Mouse (Mus musculus) adrenal gland, postnatal 10 days (tissue): ENCODE measurements around the gene Limd1. TPM values are rescaled to one million over a fixed set of nuclear protein-coding genes. Genes with fewer than 3 reads are reported as not detected.

ENCODE experiments used
- DNase-seq: peaks from one replicate; pipeline ENCODE4 v3.0.0; 2021; ENCODE audit warnings: mixed read lengths
- total RNA-seq, 2 experiments: library from RNA; stranded (reverse); gene quantifications; 2 replicates each; pipeline ENCODE4 v1.2.3; 2021

Limd1 gene
- total RNA-seq, 2 experiments from 2014 or later = 31.8 to 35.9 TPM

DNA sequence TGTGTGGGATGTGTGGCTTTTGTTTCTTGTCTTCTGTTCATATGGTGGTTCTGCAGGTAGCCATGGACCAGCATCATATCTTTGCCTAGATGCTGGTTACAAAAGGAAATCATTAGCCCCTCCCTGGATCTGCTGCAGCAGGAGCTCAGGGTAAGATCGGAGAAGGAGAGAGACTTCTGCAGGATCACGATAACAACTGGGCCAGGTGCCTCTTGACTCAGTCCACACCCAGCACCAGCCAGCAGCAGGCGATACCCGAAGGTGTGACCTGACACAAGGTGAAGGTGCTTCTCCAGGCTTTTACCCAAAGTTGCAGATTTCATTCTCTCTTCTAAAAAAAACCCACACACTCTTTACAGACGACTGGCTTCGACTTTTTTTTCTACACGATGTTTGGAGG lies 2.6 kb downstream of the Limd1 start:
- DNase-seq = no peak

DNA sequence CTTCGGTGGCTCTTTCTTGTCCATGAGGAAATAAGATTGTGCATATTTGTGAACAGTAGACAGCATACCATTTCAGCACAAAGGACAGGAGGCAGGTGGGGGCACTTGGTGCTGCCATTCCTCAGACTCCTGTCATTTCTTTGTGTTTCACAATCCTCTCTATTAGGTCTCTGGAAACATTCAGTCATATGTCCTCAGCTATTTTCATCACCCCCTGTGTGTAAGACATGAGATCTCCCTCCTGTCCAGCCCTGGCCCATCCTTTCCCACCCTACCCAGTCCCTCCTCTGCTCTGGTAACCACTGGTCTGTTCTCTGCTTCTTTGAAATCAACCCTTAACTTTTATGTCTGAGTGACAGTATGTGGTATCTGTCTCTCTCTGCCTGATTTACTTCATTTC lies 5.1 kb downstream of the Limd1 start:
- no peak for DNase-seq

GRCm38 (mm10) chr9:123484830-123485229 lies 6.3 kb downstream of the Limd1 start:
- no peak for DNase-seq

DNA sequence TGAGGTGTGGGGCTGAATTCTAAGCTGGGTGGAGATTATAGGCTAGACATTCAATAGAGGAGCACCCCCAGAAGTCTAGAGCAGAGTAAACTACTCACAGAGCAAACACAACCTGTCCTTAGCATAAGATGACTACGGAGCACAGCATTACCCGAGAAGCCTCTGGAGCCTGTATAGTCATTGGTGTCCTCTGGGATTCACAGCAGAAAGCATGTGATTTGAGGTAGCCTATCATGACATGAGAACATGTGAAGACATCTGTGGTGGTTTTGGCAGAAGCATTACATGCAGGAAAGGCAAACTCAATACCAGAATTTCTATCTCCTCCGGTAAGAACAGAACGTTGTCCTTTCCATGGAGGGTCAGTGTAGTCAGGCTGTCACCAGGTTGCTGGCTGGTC lies 7.1 kb downstream of the Limd1 start:
- no peak for DNase-seq

- no peak for DNase-seq
Observed at GRCm38 (mm10) chr9:123486635-123487034, 8.1 kb downstream of the Limd1 start.

DNA sequence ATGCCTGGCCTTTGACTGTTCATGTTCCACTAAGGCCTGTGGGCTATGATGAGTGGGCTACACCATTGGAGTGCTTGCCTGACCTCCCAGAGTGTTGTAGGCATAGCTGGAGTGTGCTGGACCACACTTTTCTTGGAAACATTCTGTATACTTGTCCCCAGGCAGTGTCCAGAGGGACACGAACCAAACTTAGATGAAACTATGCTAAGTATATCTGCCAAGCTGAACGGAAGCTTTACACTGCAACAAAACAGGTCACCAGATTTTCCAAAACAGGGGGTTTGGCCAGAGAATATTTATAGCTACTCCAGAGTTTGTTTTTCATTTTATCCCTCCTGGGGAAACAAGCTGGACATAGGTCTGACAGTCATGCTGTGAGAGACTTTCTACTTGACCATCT lies 10.6 kb downstream of the Limd1 start:
- no peak for DNase-seq

DNA sequence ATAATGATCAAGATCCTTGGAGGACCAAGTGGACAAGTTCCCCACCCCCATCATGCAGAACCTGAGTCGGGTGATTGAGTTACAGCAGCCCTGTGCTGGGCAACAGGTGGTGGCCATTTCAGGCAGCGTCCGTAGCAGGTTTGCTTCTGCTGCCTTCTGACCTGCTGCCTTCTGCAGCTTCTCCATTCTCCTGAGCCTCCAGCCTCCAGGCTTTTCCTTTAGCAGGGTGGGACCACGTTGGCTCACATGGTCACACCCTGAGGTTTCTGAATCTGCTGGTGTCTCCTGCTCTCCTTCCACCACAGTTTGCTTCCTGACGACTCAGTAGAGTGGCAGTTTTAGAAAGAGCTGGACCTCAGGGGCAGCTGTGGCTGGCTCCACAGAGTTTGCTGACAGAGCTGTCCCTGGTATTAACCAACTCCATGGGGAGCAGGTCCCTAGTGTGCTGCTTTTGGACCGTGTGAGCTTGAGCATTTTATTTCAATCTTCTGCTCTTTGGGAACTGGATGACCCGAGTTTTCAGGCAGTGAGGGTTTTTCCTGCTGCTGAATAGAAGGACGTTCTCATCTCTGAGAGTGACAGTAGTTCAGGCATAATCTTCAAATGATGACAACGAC lies 11.3 kb downstream of the Limd1 start:
- DNase-seq = peak; percentile 54

DNA sequence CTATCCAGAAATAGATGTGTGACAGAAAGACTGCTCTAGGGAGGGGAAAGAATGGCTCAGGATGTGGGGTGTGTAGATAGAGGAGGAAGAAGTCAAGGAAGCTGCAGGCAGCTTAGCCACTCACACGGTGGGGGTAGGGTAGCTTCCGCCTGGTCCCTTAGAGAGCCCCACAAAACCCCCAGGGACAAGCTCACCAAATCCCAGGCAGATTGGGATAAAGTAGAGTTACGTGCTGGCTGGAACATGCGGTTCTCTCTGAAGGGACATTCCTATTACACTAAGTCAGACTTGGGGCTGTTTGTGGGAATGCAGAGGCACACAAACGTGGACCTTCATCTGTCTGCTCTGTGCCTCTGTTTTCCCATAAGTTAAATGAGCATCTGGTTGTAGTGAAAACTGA lies 12.4 kb downstream of the Limd1 start:
- no peak for DNase-seq

DNA sequence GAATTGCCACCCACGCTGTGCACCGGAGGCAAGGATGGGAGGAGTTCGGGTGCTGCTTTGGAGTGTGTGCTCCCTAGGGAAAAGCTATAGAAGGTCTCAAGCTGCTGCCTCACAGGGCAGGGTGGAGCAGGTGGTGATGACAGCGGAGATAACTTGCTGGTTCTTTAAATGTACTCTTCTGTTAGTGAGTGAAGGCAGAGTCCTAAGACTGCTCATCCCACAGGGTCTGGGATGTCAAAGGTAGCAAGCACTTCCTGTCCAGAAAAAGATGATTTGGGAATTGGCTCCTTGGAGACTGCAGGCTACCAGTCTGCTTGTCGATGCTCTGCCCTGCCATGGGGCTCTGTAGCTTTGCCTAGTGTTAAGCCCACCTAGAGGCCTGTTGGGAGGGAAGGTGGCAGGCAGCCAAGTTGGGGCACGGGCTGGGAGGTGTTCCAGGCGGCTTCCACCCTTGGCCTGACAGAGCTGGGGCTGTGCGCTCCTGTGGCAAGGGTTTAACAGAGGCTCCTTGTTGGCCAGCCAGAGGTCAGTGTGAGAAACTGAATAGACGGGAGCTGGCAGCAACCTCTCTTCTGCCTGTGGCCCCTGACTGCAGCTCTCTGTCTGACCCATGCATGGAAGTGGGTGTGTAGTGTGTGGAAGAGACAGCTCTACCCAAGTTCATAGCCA lies 13.5 kb downstream of the Limd1 start:
- peak; percentile 47 for DNase-seq

- DNase-seq = no peak
Observed at GRCm38 (mm10) chr9:123496665-123497064, 18.2 kb downstream of the Limd1 start.

DNA sequence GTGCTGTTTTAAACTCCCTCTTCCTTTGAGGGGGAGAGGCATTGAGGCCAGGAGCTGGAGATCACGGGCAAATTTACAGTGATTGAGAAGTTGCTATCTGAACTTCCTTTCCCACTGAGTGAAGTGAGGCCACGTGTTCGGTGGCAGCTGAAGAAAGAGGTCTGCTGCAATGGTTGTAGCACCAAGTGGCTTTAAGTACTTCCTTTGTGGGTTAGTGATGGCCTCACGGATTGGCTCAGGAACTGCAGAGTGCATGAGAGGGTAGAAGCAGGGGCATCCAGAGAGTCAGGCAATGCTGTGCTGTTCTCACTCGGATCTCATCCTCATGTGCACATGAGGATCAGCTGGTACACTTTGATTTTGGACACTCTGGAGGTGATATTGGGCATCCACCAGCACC lies 19.4 kb downstream of the Limd1 start:
- DNase-seq = no peak

DNA sequence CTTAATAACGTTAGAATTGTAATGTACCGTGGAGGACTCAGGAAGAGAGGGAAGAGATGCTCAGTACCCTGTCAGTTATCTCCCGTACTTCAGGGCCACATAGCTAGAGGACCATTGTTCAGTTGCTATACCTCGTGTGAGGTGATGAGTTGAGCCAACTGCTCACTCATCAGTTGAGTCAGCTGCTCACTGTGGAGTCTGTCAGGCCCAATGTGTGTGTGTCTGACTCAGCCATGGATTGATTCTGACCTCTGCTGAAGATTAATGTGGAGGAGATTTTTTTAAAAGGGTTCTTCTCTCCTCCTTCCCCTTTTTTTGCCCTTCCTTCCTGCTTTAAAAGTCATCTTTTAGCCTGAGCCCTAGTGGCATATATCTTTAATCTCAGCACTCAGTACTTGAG lies 22.0 kb downstream of the Limd1 start:
- no peak for DNase-seq

GRCm38 (mm10) chr9:123503171-123503834 lies 24.8 kb downstream of the Limd1 start:
- no peak for DNase-seq

DNA sequence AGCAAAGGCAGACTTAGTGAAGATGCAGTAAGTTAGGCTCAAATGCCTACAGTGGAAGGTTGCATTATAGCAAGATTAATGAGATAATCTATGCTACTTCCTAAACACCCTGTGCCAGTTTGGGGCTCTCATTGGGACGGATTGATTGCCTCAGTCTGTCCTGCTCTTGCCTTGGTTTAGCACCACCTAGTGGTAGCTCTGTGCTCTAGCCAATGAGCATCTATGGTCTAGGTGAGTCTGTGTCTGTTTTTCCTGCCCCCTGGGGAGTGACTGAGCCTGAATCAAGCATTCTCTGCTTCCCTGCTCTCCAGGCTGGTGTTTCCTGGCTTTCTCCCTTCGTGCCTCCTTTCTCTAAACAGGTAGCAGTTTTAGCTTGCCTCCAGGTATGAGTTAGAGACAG lies 25.8 kb downstream of the Limd1 start:
- peak; percentile 63 for DNase-seq

GRCm38 (mm10) chr9:123505598-123505997 lies 27.1 kb downstream of the Limd1 start:
- no peak for DNase-seq

DNA sequence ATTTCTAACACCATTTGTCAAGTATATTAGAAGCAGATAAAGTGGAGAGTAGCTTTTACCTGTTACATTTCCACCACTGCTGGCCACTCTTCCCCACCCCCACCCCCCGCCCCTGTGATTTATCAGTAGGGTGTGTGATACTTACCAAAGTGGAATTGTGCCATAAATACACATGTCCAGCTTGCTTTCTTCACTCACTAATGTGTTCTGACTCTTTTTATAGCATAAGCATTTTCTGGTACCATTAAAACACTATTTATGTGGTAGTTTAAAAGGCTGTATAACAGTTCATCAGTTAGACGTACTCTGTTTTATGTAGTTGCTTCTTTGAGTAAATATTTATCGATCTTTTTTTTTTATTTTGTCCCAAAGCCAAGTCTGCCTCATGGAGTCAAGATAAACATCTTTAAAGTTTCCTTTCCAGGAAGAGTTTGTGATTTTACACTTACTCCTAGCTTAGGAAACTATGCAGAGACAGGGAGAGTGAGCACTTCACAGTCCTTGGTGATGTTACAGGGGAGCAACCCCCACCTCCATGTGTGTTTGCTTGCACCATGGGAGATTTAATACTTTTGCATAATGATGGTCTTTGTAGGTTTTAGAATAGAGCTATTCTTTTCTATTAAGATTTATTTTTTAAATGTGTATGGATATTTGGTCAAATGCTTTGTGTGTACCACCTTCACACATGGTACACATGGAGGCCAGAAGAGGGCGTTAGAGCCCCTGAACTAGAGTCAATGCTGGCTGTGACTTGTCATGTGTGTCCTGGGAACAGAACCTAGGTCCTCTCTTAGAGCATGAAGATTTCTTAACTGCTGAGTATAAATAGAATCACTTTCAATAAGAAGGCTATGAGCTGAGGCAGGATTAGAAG lies 28.0 kb downstream of the Limd1 start:
- no peak for DNase-seq

GRCm38 (mm10) chr9:123507380-123507779 lies 28.9 kb downstream of the Limd1 start:
- DNase-seq = no peak

GRCm38 (mm10) chr9:123508986-123509385 lies 30.5 kb downstream of the Limd1 start:
- DNase-seq = no peak

GRCm38 (mm10) chr9:123509638-123510604 lies 31.4 kb downstream of the Limd1 start:
- DNase-seq = no peak

DNA sequence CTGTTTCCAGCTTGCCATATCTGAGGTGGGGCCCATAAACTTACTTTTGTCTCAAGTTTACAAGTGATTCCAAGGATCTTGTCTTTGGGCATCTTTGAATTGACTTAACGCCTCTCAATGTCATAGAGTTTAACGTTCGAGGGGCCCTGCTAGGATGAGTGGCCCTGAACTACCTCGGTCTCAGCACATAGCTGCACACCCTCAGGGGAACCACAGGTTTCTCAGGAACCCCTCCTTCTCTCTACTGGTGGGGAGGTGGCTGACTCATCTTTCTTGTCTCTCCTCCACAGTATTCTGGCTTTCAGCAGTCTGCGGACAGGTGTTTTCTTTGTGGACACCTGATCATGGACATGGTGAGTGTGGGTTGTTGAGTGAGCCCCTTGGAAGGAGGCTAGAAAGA lies 32.4 kb downstream of the Limd1 start:
- no peak for DNase-seq

DNA sequence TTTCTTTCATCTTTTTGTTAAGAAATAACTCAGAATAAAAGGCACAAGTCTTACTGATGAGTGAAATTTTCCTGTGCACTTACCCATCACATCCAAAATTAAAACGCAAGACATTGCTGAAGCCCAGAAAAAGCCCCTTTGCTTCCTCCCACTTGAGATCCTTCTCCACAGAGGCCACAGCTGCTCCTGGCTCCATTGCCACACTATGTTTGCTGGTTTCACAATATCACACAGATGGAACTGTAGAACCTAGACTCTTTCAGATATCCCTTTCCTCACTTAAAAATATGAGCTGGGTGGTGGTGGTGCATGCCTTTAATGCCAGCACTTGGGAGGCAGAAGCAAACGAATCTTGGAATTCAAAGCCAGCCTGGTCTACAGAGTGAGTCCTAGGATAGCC lies 34.0 kb downstream of the Limd1 start:
- no peak for DNase-seq

DNA sequence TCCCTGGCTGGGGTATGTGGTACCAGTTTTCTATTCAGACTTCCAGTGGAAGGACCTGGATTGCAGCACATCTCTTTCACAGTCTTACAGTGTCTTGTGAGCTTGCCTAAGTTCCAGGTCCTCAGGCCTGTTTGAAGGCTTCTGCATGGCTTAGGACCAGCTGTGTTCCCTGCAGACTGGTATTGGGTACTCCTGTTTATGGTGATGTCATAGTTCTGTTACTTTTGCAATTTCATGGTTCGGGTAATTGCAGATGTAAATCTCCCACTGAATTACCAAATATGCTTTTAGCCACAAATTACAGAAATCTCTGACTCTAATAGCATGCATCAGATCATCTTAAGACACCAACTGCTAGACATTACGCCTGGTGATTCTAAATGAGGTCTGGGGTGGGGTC lies 36.6 kb downstream of the Limd1 start:
- DNase-seq = no peak
